Mouse (Mus musculus) cerebellum, postnatal 14 days (tissue): ENCODE data around the gene Rpgrip1l.

ENCODE experiments used
- DNase-seq, 2 experiments: peaks; one replicate each; pipeline ENCODE4 v3.0.0; 2021; ENCODE audit warnings: mixed read lengths in 2 of 2

The Rpgrip1l gene

GRCm38 (mm10) chr8:91198036-91198435, 115.0 kb downstream of the Rpgrip1l start:
- no peak for DNase-seq

GRCm38 (mm10) chr8:91197233-91197632, 115.8 kb downstream of the Rpgrip1l start:
- DNase-seq, result no peak

- DNase-seq, result peak in 1 of 2 experiments; percentile 44
These were observed 116.4 kb downstream of the Rpgrip1l start for GRCm38 (mm10) chr8:91196661-91197060.

GRCm38 (mm10) chr8:91194081-91194480, 119.0 kb downstream of the Rpgrip1l start:
- peak; percentile 39 for DNase-seq

GRCm38 (mm10) chr8:91192941-91193340, 120.1 kb downstream of the Rpgrip1l start:
- no peak for DNase-seq

GRCm38 (mm10) chr8:91190816-91191340, 122.2 kb downstream of the Rpgrip1l start:
- DNase-seq, result peak; percentile 61 to 69

GRCm38 (mm10) chr8:91188152-91188551, 124.9 kb downstream of the Rpgrip1l start:
- DNase-seq, result no peak

GRCm38 (mm10) chr8:91186372-91186771, 126.7 kb downstream of the Rpgrip1l start:
- no peak for DNase-seq

- no peak for DNase-seq
These were observed 135.4 kb downstream of the Rpgrip1l start for GRCm38 (mm10) chr8:91177708-91178107.

GRCm38 (mm10) chr8:91176176-91176575, 136.9 kb downstream of the Rpgrip1l start:
- DNase-seq, result no peak

- DNase-seq, result no peak
These were observed 141.5 kb downstream of the Rpgrip1l start for GRCm38 (mm10) chr8:91171605-91172004.

GRCm38 (mm10) chr8:91170914-91171313, 142.1 kb downstream of the Rpgrip1l start:
- no peak for DNase-seq

- DNase-seq, result no peak
These were observed 142.9 kb downstream of the Rpgrip1l start for GRCm38 (mm10) chr8:91170152-91170551.
